Mouse (Mus musculus) forebrain, embryonic 15.5 days (tissue): ENCODE data around the gene Glis2. TPM values are rescaled to one million over a fixed set of nuclear protein-coding genes. Genes with fewer than 3 reads are reported as not detected.
"Not testable (repeated sequence)": the region's sequence is repeated elsewhere in the genome, so short reads cannot be mapped to it uniquely, and the experiment has no call there.

Experiments
- ATAC-seq: fragments of 200-750 bp; cut with Nextera tagmentation; replicated peaks from 2 replicates; pipeline ENCODE4 v1.8.0; 2017; ENCODE audit warnings: mild to moderate bottlenecking, moderate TSS enrichment, moderate library complexity
- H3K27ac ChIP-seq: fragments of 300-500 bp; sonication (generic); replicated peaks from 2 replicates; pipeline ENCODE4 v1.5.1; 2015; ENCODE audit warnings: mild to moderate bottlenecking, inconsistent platforms
- H3K27me3 ChIP-seq: fragments of 300-500 bp; sonication (generic); 2 replicates; pipeline ENCODE4 v1.6.1; 2015; ENCODE audit warnings: inconsistent platforms
- H3K36me3 ChIP-seq: fragments of 300-500 bp; sonication (generic); 2 replicates; pipeline ENCODE4 v1.6.1; 2015; ENCODE audit warnings: mild to moderate bottlenecking, inconsistent platforms
- H3K4me1 ChIP-seq: fragments of 300-500 bp; sonication (generic); 2 replicates; pipeline ENCODE4 v1.6.1; 2015; ENCODE audit warnings: inconsistent platforms
- H3K4me2 ChIP-seq: fragments of 300-500 bp; sonication (generic); replicated peaks from 2 replicates; pipeline ENCODE4 v1.6.1; 2015; ENCODE audit warnings: mild to moderate bottlenecking, inconsistent platforms
- H3K4me3 ChIP-seq: fragments of 300-500 bp; sonication (generic); 2 replicates; pipeline ENCODE4 v1.5.1; 2015; ENCODE audit warnings: mild to moderate bottlenecking, inconsistent platforms
- H3K9ac ChIP-seq: fragments of 300-500 bp; sonication (generic); replicated peaks from 2 replicates; pipeline ENCODE4 v1.6.1; 2015; ENCODE audit warnings: mild to moderate bottlenecking, inconsistent platforms
- H3K9me3 ChIP-seq: fragments of 300-500 bp; sonication (generic); 2 replicates; pipeline ENCODE4 v1.6.1; 2016; ENCODE audit warnings: inconsistent platforms
- WGBS: fragments of 180-500 bp; shearing (Covaris S2); methylation state at CpG from one replicate; pipeline ENCODE4 v1.1.7; 2015; ENCODE audit warnings: mixed read lengths; 5-methylcytosine and 5-hydroxymethylcytosine counted together
- polyA plus RNA-seq: library from polyadenylated mRNA; unstranded; fragments of >200 nt; fragmentation: Nextera tagmentation; extraction: Ambion mirVana; gene quantifications from 2 replicates; pipeline ENCODE4 v1.2.1, GENCODE M21; 2015

The Glis2 gene
- polyA plus RNA-seq, 1 experiment from 2014 or later, result 14.6 TPM

- H3K4me2 ChIP-seq, result peak overlapping the region; percentile 88
- no peaks in the 10 kb centered on the region for H3K27me3 ChIP-seq
- H3K27ac ChIP-seq, result peak overlapping the region; percentile 97
- no peaks in the 10 kb centered on the region for H3K36me3 ChIP-seq
- peak; percentile 96 for ATAC-seq
- no peaks in the 10 kb centered on the region for H3K9me3 ChIP-seq
- peaks cover 27% of the 10 kb centered on the region for H3K4me1 ChIP-seq
- WGBS, result under 1% methylated on average over 38 of the region's 38 CpGs
- peak overlapping the region; percentile 73 for H3K9ac ChIP-seq
- peak overlapping the region; percentile 89 for H3K4me3 ChIP-seq
Measured at GRCm38 (mm10) chr16:4558384-4558979, 36.0 kb upstream of the Glis2 start.

- Histone ChIP-seq H3K4me1 (peaks cover 25% of the 10 kb centered on the region), H3K4me3 (peak overlapping the region; percentile 89), H3K27me3 (no peaks in the 10 kb centered on the region), H3K36me3 (no peaks in the 10 kb centered on the region), H3K4me2 (peak overlapping the region; percentile 88), H3K9ac (peak overlapping the region; percentile 73), H3K27ac (peak overlapping the region; percentile 97), H3K9me3 (no peaks in the 10 kb centered on the region)
- peak; percentile 39 for ATAC-seq
- under 1% methylated on average over 40 of the region's 43 CpGs for WGBS
Measured at GRCm38 (mm10) chr16:4558980-4559631, 35.4 kb upstream of the Glis2 start.

GRCm38 (mm10) chr16:4559715-4560144 lies 34.8 kb upstream of the Glis2 start, which contains the start of gene Tfap4:
Tfap4 (minus strand) TSS chr16:4559854.
- Histone ChIP-seq H3K27ac (peak within 1 kb of the TSS; percentile 97), H3K36me3 (no peaks in the 10 kb centered on the region), H3K4me1 (peaks cover 25% of the 10 kb centered on the region), H3K4me2 (peak within 1 kb of the TSS; percentile 88), H3K27me3 (no peaks in the 10 kb centered on the region), H3K9me3 (no peaks in the 10 kb centered on the region), H3K9ac (peak within 1 kb of the TSS; percentile 73), H3K4me3 (peak within 1 kb of the TSS; percentile 89)
- 1% methylated on average over 15 of the region's 17 CpGs for WGBS
- ATAC-seq, result peak; percentile 20

- H3K9me3 ChIP-seq, result no peaks in the 10 kb centered on the region
- peak overlapping the region; percentile 97 for H3K27ac ChIP-seq
- H3K27me3 ChIP-seq, result no peaks in the 10 kb centered on the region
- under 1% methylated on average over 42 of the region's 43 CpGs for WGBS
- peak overlapping the region; percentile 88 for H3K4me2 ChIP-seq
- ATAC-seq, result peak; percentile 24
- H3K36me3 ChIP-seq, result no peaks in the 10 kb centered on the region
- peaks cover 25% of the 10 kb centered on the region for H3K4me1 ChIP-seq
- H3K4me3 ChIP-seq, result peak overlapping the region; percentile 89
- peak overlapping the region; percentile 73 for H3K9ac ChIP-seq
Measured at GRCm38 (mm10) chr16:4560145-4560952, 34.2 kb upstream of the Glis2 start.

GRCm38 (mm10) chr16:4567912-4568311 lies 26.6 kb upstream of the Glis2 start:
- Histone ChIP-seq H3K27me3 (no peaks in the 10 kb centered on the region), H3K9ac (no peak overlapping the region), H3K27ac (no peak overlapping the region), H3K36me3 (no peaks in the 10 kb centered on the region), H3K9me3 (no peaks in the 10 kb centered on the region), H3K4me3 (no peak overlapping the region), H3K4me2 (no peak overlapping the region), H3K4me1 (peaks cover 4% of the 10 kb centered on the region; the same call in 1 of the 2 replicates)
- ATAC-seq, result peak; percentile 58; the same call in 1 of the 2 replicates
- 20% methylated on average over 4 of the region's 4 CpGs for WGBS

- Histone ChIP-seq H3K27ac (no peak overlapping the region), H3K4me3 (no peak overlapping the region), H3K27me3 (no peaks in the 10 kb centered on the region), H3K9ac (no peak overlapping the region), H3K4me1 (peaks cover 4% of the 10 kb centered on the region; the same call in 1 of the 2 replicates), H3K9me3 (no peaks in the 10 kb centered on the region), H3K4me2 (no peak overlapping the region), H3K36me3 (no peaks in the 10 kb centered on the region)
- WGBS, result 53% methylated on average over 4 of the region's 4 CpGs
- no peak for ATAC-seq
Measured at GRCm38 (mm10) chr16:4570737-4571136, 23.8 kb upstream of the Glis2 start.

GRCm38 (mm10) chr16:4576038-4576437 lies 18.5 kb upstream of the Glis2 start:
- no peak for ATAC-seq
- WGBS, result 36% methylated on average over 2 of the region's 2 CpGs
- H3K27me3 ChIP-seq, result no peaks in the 10 kb centered on the region
- no peaks in the 10 kb centered on the region for H3K36me3 ChIP-seq
- H3K9ac ChIP-seq, result no peak overlapping the region
- no peak overlapping the region for H3K4me3 ChIP-seq
- H3K4me1 ChIP-seq, result no peaks in the 10 kb centered on the region
- no peaks in the 10 kb centered on the region for H3K9me3 ChIP-seq
- no peak overlapping the region for H3K4me2 ChIP-seq
- H3K27ac ChIP-seq, result no peak overlapping the region

- no peaks in the 10 kb centered on the region for H3K4me1 ChIP-seq
- no peaks in the 10 kb centered on the region for H3K36me3 ChIP-seq
- H3K4me3 ChIP-seq, result no peak overlapping the region
- 63% methylated on average over 2 of the region's 2 CpGs for WGBS
- no peaks in the 10 kb centered on the region for H3K27me3 ChIP-seq
- no peak overlapping the region for H3K4me2 ChIP-seq
- H3K9ac ChIP-seq, result no peak overlapping the region
- no peak for ATAC-seq
- H3K27ac ChIP-seq, result no peak overlapping the region
- no peaks in the 10 kb centered on the region for H3K9me3 ChIP-seq
Measured at GRCm38 (mm10) chr16:4576873-4577272, 17.6 kb upstream of the Glis2 start.

- Histone ChIP-seq H3K4me3 (no peak overlapping the region), H3K4me2 (no peak overlapping the region), H3K36me3 (no peaks in the 10 kb centered on the region), H3K9ac (no peak overlapping the region), H3K9me3 (no peaks in the 10 kb centered on the region), H3K27me3 (no peaks in the 10 kb centered on the region), H3K27ac (no peak overlapping the region), H3K4me1 (no peaks in the 10 kb centered on the region)
- WGBS, result 87% methylated on average over 7 of the region's 7 CpGs
- no peak for ATAC-seq
Measured at GRCm38 (mm10) chr16:4578630-4579029, 15.9 kb upstream of the Glis2 start.

- H3K27ac ChIP-seq, H3K4me1 ChIP-seq, ATAC-seq, H3K4me3 ChIP-seq, H3K27me3 ChIP-seq, H3K4me2 ChIP-seq, H3K9me3 ChIP-seq, H3K36me3 ChIP-seq, H3K9ac ChIP-seq: not testable (repeated sequence)
- 87% methylated on average over 4 of the region's 4 CpGs for WGBS
Measured at GRCm38 (mm10) chr16:4581179-4581578, 13.3 kb upstream of the Glis2 start.

- Histone ChIP-seq H3K9ac (no peak overlapping the region), H3K36me3 (no peaks in the 10 kb centered on the region), H3K4me3 (no peak overlapping the region), H3K4me1 (peaks cover 15% of the 10 kb centered on the region), H3K4me2 (no peak overlapping the region), H3K27me3 (no peaks in the 10 kb centered on the region), H3K9me3 (no peaks in the 10 kb centered on the region), H3K27ac (no peak overlapping the region)
- ATAC-seq, result no peak
- 73% methylated on average over 3 of the region's 3 CpGs for WGBS
Measured at GRCm38 (mm10) chr16:4583807-4584206, 10.7 kb upstream of the Glis2 start.

- H3K4me1 ChIP-seq, result peaks cover 15% of the 10 kb centered on the region
- no peak overlapping the region for H3K4me2 ChIP-seq
- H3K36me3 ChIP-seq, result no peaks in the 10 kb centered on the region
- no peak overlapping the region for H3K9ac ChIP-seq
- no peak overlapping the region for H3K4me3 ChIP-seq
- no peaks in the 10 kb centered on the region for H3K9me3 ChIP-seq
- WGBS, result 71% methylated on average over 5 of the region's 5 CpGs
- H3K27me3 ChIP-seq, result no peaks in the 10 kb centered on the region
- ATAC-seq, result no peak
- H3K27ac ChIP-seq, result no peak overlapping the region
Measured at GRCm38 (mm10) chr16:4584438-4584837, 10.1 kb upstream of the Glis2 start.
